Mouse (Mus musculus): ENCODE results near the gene Gm45234.

GRCm38 (mm10) chr6:124789519-124789918 is 33.7 kb upstream of the Gm45234 start:
- no peak for TF ChIP-seq POLR2A (IDR thresholded peaks at IDR 0.05; ENCODE audit: low read depth, low read length)
- TF ChIP-seq CTCF (conservative IDR thresholded peaks at IDR 0.05; ENCODE audit: insufficient read depth, insufficient read length, low read depth, low read length), result no peak

All from kidney, adult 2 months (tissue).